Mouse (Mus musculus): ENCODE data around the gene Rcc2. TPM values are rescaled to one million over a fixed set of nuclear protein-coding genes. Genes with fewer than 3 reads are reported as not detected.

Rcc2 gene
- total and polyA plus RNA-seq, 3 experiments: 187 to 348 (median 249) TPM

GRCm38 (mm10) chr4:140709617-140710016 lies 9.3 kb downstream of the Rcc2 start:
- in situ Hi-C loops (cut with MboI; ENCODE audit: low pct_ligation_motif_present, low pct_unique_long_range_greater_than_20kb, low sequenced_read_pairs): loop anchor here (5.0 kb wide), 1 partner anchor 32 kb away; no protein-coding TSS in a partner anchor
- H3K4me1 ChIP-seq (ENCODE audit: control insufficient read depth in 1 of 2, insufficient read depth in 2 of 2): peaks cover 6 to 96% of the 10 kb centered on the region in 2 experiments
- peaks cover 97 to 100% of the 10 kb centered on the region in 2 experiments for H3K36me3 ChIP-seq (replicated peaks in 1 of 2; ENCODE audit: control insufficient read depth in 1 of 2, insufficient read depth in 1 of 2, low read length in 1 of 2)
- no peak for DNase-seq (ENCODE audit: extremely low read depth)
- TF ChIP-seq ZMIZ1 (IDR thresholded peaks at IDR 0.05; ENCODE audit: low read depth, low read length) (no peak), POLR2A (IDR thresholded peaks at IDR 0.05; ENCODE audit: low read depth, low read length) (no peak), IRF4 (IDR thresholded peaks at IDR 0.05; ENCODE audit: low read depth, low read length) (no peak), SIN3A (IDR thresholded peaks at IDR 0.05; ENCODE audit: low read length) (no peak), ZKSCAN1 (IDR thresholded peaks at IDR 0.05; ENCODE audit: borderline replicate concordance, low read depth, low read length) (no peak), RCOR1 (conservative IDR thresholded peaks at IDR 0.05; ENCODE audit: low read depth, low read length) (no peak), UBTF (IDR thresholded peaks at IDR 0.05; ENCODE audit: low read depth, low read length) (no peak), EP300 (IDR thresholded peaks at IDR 0.05; ENCODE audit: low read length) (no peak), CHD2 (IDR thresholded peaks at IDR 0.05; ENCODE audit: low read length) (no peak)
- H3K79me2 ChIP-seq (replicated peaks; ENCODE audit: control insufficient read depth, extremely low read depth, insufficient read depth, poor library complexity, severe bottlenecking): peaks cover 59% of the 10 kb centered on the region
- no peak overlapping the region for H3K4me3 ChIP-seq (replicated peaks in 1 of 3; ENCODE audit: low read depth in 2 of 3, low read length in 2 of 3, poor library complexity in 1 of 3)
- H3K9me3 ChIP-seq (replicated peaks; ENCODE audit: low read length): no peaks in the 10 kb centered on the region
- H3K4me2 ChIP-seq (ENCODE audit: insufficient read depth, low read depth, poor library complexity, severe bottlenecking): no peak overlapping the region
- H3K27me3 ChIP-seq (replicated peaks): no peaks in the 10 kb centered on the region
- dilution Hi-C loops (cut with MboI; ENCODE audit: extremely low pct_ligation_motif_present, extremely low pct_unique_long_range_greater_than_20kb, low sequenced_read_pairs): no loop called here
- no peak overlapping the region for H3K9ac ChIP-seq (ENCODE audit: insufficient read depth, low read depth)
- H3K27ac ChIP-seq (ENCODE audit: insufficient read depth, low read depth): no peak overlapping the region

DNA sequence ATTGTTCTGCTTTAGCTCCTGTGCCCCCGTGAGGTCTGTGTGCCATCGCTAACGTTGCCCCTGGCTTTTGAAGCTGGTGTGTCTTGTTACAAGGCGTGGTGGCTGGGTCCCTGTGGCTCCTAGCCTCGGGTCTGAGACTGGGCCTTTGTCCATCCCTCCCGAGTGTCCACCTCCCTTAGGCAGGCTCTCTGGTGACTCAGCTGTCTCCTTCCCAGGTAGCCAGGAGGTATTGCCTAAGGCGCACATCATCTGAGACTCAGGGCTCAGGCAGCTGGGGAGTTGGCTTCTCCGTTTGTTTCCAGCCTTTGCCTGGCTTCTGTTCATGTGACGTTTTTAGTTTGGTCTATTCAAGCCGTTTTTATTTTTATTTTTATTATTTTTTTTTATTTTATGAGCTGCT lies 10.4 kb downstream of the Rcc2 start:
- DNase-seq (ENCODE audit: extremely low read depth): no peak
- no peak overlapping the region for H3K27ac ChIP-seq (ENCODE audit: insufficient read depth, low read depth)
- H3K4me3 ChIP-seq (replicated peaks in 1 of 3; ENCODE audit: low read depth in 2 of 3, low read length in 2 of 3, poor library complexity in 1 of 3): no peak overlapping the region
- peaks cover 2 to 84% of the 10 kb centered on the region in 2 experiments; a peak in 2 of 4 replicates for H3K4me1 ChIP-seq (ENCODE audit: control insufficient read depth in 1 of 2, insufficient read depth in 2 of 2)
- H3K79me2 ChIP-seq (replicated peaks; ENCODE audit: control insufficient read depth, extremely low read depth, insufficient read depth, poor library complexity, severe bottlenecking): peaks cover 47% of the 10 kb centered on the region
- H3K36me3 ChIP-seq (replicated peaks in 1 of 2; ENCODE audit: control insufficient read depth in 1 of 2, insufficient read depth in 1 of 2, low read length in 1 of 2): peaks cover 97 to 99% of the 10 kb centered on the region in 2 experiments
- in situ Hi-C loops (cut with MboI; ENCODE audit: low pct_ligation_motif_present, low pct_unique_long_range_greater_than_20kb, low sequenced_read_pairs): loop anchor here (5.0 kb wide), 1 partner anchor 33 kb away; no protein-coding TSS in a partner anchor
- H3K4me2 ChIP-seq (ENCODE audit: insufficient read depth, low read depth, poor library complexity, severe bottlenecking): no peak overlapping the region
- dilution Hi-C loops (cut with MboI; ENCODE audit: extremely low pct_ligation_motif_present, extremely low pct_unique_long_range_greater_than_20kb, low sequenced_read_pairs): no loop called here
- no peak overlapping the region for H3K9ac ChIP-seq (ENCODE audit: insufficient read depth, low read depth)
- TF ChIP-seq HCFC1 (IDR thresholded peaks at IDR 0.05; ENCODE audit: low read depth, low read length): no peak
- no peaks in the 10 kb centered on the region for H3K9me3 ChIP-seq (replicated peaks; ENCODE audit: low read length)
- no peaks in the 10 kb centered on the region for H3K27me3 ChIP-seq (replicated peaks)

- Histone ChIP-seq H3K9me3 (replicated peaks; ENCODE audit: low read length) (no peaks in the 10 kb centered on the region), H3K4me1 (ENCODE audit: control insufficient read depth in 1 of 2, insufficient read depth in 2 of 2) (peaks cover 2 to 79% of the 10 kb centered on the region in 2 experiments; a peak in 2 of 4 replicates), H3K79me2 (replicated peaks; ENCODE audit: control insufficient read depth, extremely low read depth, insufficient read depth, poor library complexity, severe bottlenecking) (peaks cover 41% of the 10 kb centered on the region), H3K36me3 (replicated peaks in 1 of 2; ENCODE audit: control insufficient read depth in 1 of 2, insufficient read depth in 1 of 2, low read length in 1 of 2) (peaks cover 97 to 99% of the 10 kb centered on the region in 2 experiments), H3K27me3 (replicated peaks) (no peaks in the 10 kb centered on the region), H3K4me3 (replicated peaks in 1 of 3; ENCODE audit: low read depth in 2 of 3, low read length in 2 of 3, poor library complexity in 1 of 3) (no peak overlapping the region), H3K9ac (ENCODE audit: insufficient read depth, low read depth) (no peak overlapping the region), H3K27ac (ENCODE audit: insufficient read depth, low read depth) (no peak overlapping the region), H3K4me2 (ENCODE audit: insufficient read depth, low read depth, poor library complexity, severe bottlenecking) (no peak overlapping the region)
- DNase-seq (ENCODE audit: extremely low read depth): no peak
- TF ChIP-seq BHLHE40 (IDR thresholded peaks at IDR 0.05; ENCODE audit: low read depth, low read length) (no peak), SIN3A (IDR thresholded peaks at IDR 0.05; ENCODE audit: low read length) (no peak), JUN (IDR thresholded peaks at IDR 0.05; ENCODE audit: insufficient read depth, low read depth, low read length) (no peak), ETS1 (conservative IDR thresholded peaks at IDR 0.05; ENCODE audit: low read depth, low read length) (no peak), ZMIZ1 (IDR thresholded peaks at IDR 0.05; ENCODE audit: low read depth, low read length) (no peak), GABPA (IDR thresholded peaks at IDR 0.05; ENCODE audit: insufficient replicate concordance, low read depth, low read length) (no peak), TCF12 (IDR thresholded peaks at IDR 0.05; ENCODE audit: low read depth, low read length) (no peak), CHD1 (IDR thresholded peaks at IDR 0.05; ENCODE audit: low read depth, low read length) (no peak), EP300 (IDR thresholded peaks at IDR 0.05; ENCODE audit: low read length) (no peak), MEF2A (IDR thresholded peaks at IDR 0.05; ENCODE audit: borderline replicate concordance, low read depth, low read length) (no peak), USF2 (conservative IDR thresholded peaks at IDR 0.05; ENCODE audit: low read depth, low read length) (no peak)
- in situ Hi-C loops (cut with MboI; ENCODE audit: low pct_ligation_motif_present, low pct_unique_long_range_greater_than_20kb, low sequenced_read_pairs) (loop anchor here (5.0 kb wide), 1 partner anchor 34 kb away; no protein-coding TSS in a partner anchor), dilution Hi-C loops (cut with MboI; ENCODE audit: extremely low pct_ligation_motif_present, extremely low pct_unique_long_range_greater_than_20kb, low sequenced_read_pairs) (no loop called here)
These were observed 11.0 kb downstream of the Rcc2 start for GRCm38 (mm10) chr4:140711360-140711759.
